Mouse (Mus musculus) myocyte (in vitro differentiated cells): ENCODE results near the gene Btbd2. TPM values are rescaled to one million over a fixed set of nuclear protein-coding genes. Genes with fewer than 3 reads are reported as not detected.

Experiments
- H3K27me3 ChIP-seq: one replicate; pipeline ENCODE4 v1.6.1; 2011; ENCODE audit not compliant: control insufficient read depth, insufficient read depth, insufficient read length
- H3K36me3 ChIP-seq: one replicate; pipeline ENCODE4 v1.6.1; 2011; ENCODE audit not compliant: control insufficient read depth, insufficient read depth
- H3K4me2 ChIP-seq: one replicate; pipeline ENCODE4 v1.6.1; 2011; ENCODE audit warnings: low read depth, control low read depth
- H3K4me3 ChIP-seq: one replicate; pipeline ENCODE4 v1.5.1; 2011; ENCODE audit warnings: mild to moderate bottlenecking, control low read depth, moderate library complexity
- H3K79me2 ChIP-seq: one replicate; pipeline ENCODE4 v1.6.1; 2011; ENCODE audit not compliant: control insufficient read depth, insufficient read depth
- H3ac ChIP-seq: one replicate; pipeline ENCODE4 v1.6.1; 2011; ENCODE audit not compliant: control insufficient read depth, insufficient read length
- CEBPB ChIP-seq: IDR thresholded peaks from 2 replicates; pipeline ENCODE4 v1.6.1; 2011; ENCODE audit warnings: mild to moderate bottlenecking, moderate library complexity; ENCODE audit not compliant: poor library complexity, insufficient read depth, severe bottlenecking
- E2F4 ChIP-seq: IDR thresholded peaks from one replicate; pipeline ENCODE4 v1.6.1; 2011; ENCODE audit warnings: mild to moderate bottlenecking, control low read depth, moderate library complexity; ENCODE audit not compliant: insufficient read depth
- MAX ChIP-seq: IDR thresholded peaks from one replicate; pipeline ENCODE4 v1.6.1; 2011; ENCODE audit warnings: low read depth, mild to moderate bottlenecking, control low read depth
- MYOD1 ChIP-seq, 3 experiments: IDR thresholded peaks; one replicate each; pipeline ENCODE4 v1.6.1; 2011; ENCODE audit warnings: control low read depth in 2 of 3, low read depth in 2 of 3, mild to moderate bottlenecking in 2 of 3, moderate library complexity in 1 of 3; ENCODE audit not compliant: insufficient read length in 2 of 3, control insufficient read depth in 1 of 3
- MYOG ChIP-seq, 3 experiments: IDR thresholded peaks; one replicate each; pipeline ENCODE4 v1.6.1; 2011; ENCODE audit warnings: control low read depth in 2 of 3, low read depth in 2 of 3, mild to moderate bottlenecking in 2 of 3; ENCODE audit not compliant: insufficient read length in 2 of 3, control insufficient read depth in 1 of 3, insufficient read depth in 1 of 3
- POLR2A ChIP-seq: IDR thresholded peaks from one replicate; pipeline ENCODE4 v1.6.1; 2011; ENCODE audit warnings: low read depth, mild to moderate bottlenecking, control low read depth, moderate library complexity; ENCODE audit not compliant: insufficient read length
- POLR2AphosphoS2 ChIP-seq: IDR thresholded peaks from one replicate; pipeline ENCODE4 v1.6.1; 2011; ENCODE audit warnings: low read depth, control low read depth; ENCODE audit not compliant: insufficient read length
- REST ChIP-seq: IDR thresholded peaks from one replicate; pipeline ENCODE4 v1.6.1; 2011; ENCODE audit warnings: mild to moderate bottlenecking, control low read depth, moderate library complexity; ENCODE audit not compliant: insufficient read depth, insufficient read length
- SRF ChIP-seq: IDR thresholded peaks from one replicate; pipeline ENCODE4 v1.6.1; 2011; ENCODE audit warnings: low read depth; ENCODE audit not compliant: control insufficient read depth, insufficient read length
- TCF12 ChIP-seq: IDR thresholded peaks from one replicate; pipeline ENCODE4 v1.6.1; 2011; ENCODE audit warnings: mild to moderate bottlenecking, control low read depth; ENCODE audit not compliant: poor library complexity, insufficient read depth, severe bottlenecking
- TCF3 ChIP-seq: IDR thresholded peaks from one replicate; pipeline ENCODE4 v1.6.1; 2011; ENCODE audit warnings: low read depth, control low read depth; ENCODE audit not compliant: insufficient read length
- USF1 ChIP-seq: IDR thresholded peaks from one replicate; pipeline ENCODE4 v1.6.1; 2011; ENCODE audit warnings: low read depth, mild to moderate bottlenecking, control low read depth, moderate library complexity
- polyA plus RNA-seq: library from polyadenylated mRNA; unstranded; fragments of >200 nt; fragmentation: generic; extraction: Trizol; gene quantifications from one replicate; pipeline ENCODE4 v1.2.1, GENCODE M21; 2012; ENCODE audit warnings: missing spikeins

Gene Btbd2
- polyA plus RNA-seq, 1 experiment = 55.9 TPM

- Histone ChIP-seq H3ac (peak overlapping the region; percentile 50), H3K79me2 (peaks cover 41% of the 10 kb centered on the region), H3K27me3 (no peaks in the 10 kb centered on the region), H3K4me3 (peak overlapping the region; percentile 62), H3K36me3 (peaks cover 11% of the 10 kb centered on the region), H3K4me2 (peak overlapping the region; percentile 78)
- TF ChIP-seq E2F4 (no peak), USF1 (no peak), MYOD1 (IDR thresholded peaks at IDR 0.05; ENCODE audit: control insufficient read depth in 1 of 3, insufficient read length in 2 of 3, low read depth in 2 of 3) (no peak), SRF (no peak), TCF3 (no peak), CEBPB (no peak), MYOG (IDR thresholded peaks at IDR 0.05; ENCODE audit: control insufficient read depth in 1 of 3, insufficient read depth in 1 of 3, insufficient read length in 2 of 3, low read depth in 2 of 3) (no peak), POLR2AphosphoS2 (no peak), POLR2A (no peak), MAX (no peak), REST (no peak), TCF12 (no peak)
Observed at GRCm38 (mm10) chr10:80674851-80675404, 18.1 kb upstream of the Btbd2 start.

GRCm38 (mm10) chr10:80674161-80674711, 17.4 kb upstream of the Btbd2 start:
- Histone ChIP-seq H3ac (peak overlapping the region; percentile 50), H3K4me3 (peak overlapping the region; percentile 62), H3K27me3 (no peaks in the 10 kb centered on the region), H3K79me2 (peaks cover 41% of the 10 kb centered on the region), H3K36me3 (peaks cover 11% of the 10 kb centered on the region), H3K4me2 (peak overlapping the region; percentile 78)
- TF ChIP-seq POLR2AphosphoS2 (peak; percentile 19), MYOG (IDR thresholded peaks at IDR 0.05; ENCODE audit: control insufficient read depth in 1 of 3, insufficient read depth in 1 of 3, insufficient read length in 2 of 3, low read depth in 2 of 3) (peak in 1 of 3 experiments; percentile 12), TCF3 (no peak)

- TF ChIP-seq TCF12 (no peak), USF1 (no peak), MAX (no peak), CEBPB (no peak), MYOG (IDR thresholded peaks at IDR 0.05; ENCODE audit: control insufficient read depth in 1 of 3, insufficient read depth in 1 of 3, insufficient read length in 2 of 3, low read depth in 2 of 3) (no peak), MYOD1 (IDR thresholded peaks at IDR 0.05; ENCODE audit: control insufficient read depth in 1 of 3, insufficient read length in 2 of 3, low read depth in 2 of 3) (no peak), POLR2A (no peak), TCF3 (no peak), SRF (no peak), POLR2AphosphoS2 (no peak), REST (no peak), E2F4 (no peak)
- peaks cover 11% of the 10 kb centered on the region for H3K36me3 ChIP-seq
- peak overlapping the region; percentile 62 for H3K4me3 ChIP-seq
Observed at GRCm38 (mm10) chr10:80673690-80674089, 16.8 kb upstream of the Btbd2 start.

GRCm38 (mm10) chr10:80671936-80672690, 15.2 kb upstream of the Btbd2 start:
- Histone ChIP-seq H3K27me3 (no peaks in the 10 kb centered on the region), H3K36me3 (peaks cover 11% of the 10 kb centered on the region), H3ac (no peak overlapping the region), H3K4me3 (no peak overlapping the region), H3K4me2 (peak overlapping the region; percentile 78), H3K79me2 (peaks cover 41% of the 10 kb centered on the region)
- TF ChIP-seq SRF (no peak), E2F4 (no peak), MYOG (IDR thresholded peaks at IDR 0.05; ENCODE audit: control insufficient read depth in 1 of 3, insufficient read depth in 1 of 3, insufficient read length in 2 of 3, low read depth in 2 of 3) (peak in 1 of 3 experiments; percentile 81), POLR2A (peak; percentile 26), POLR2AphosphoS2 (no peak), CEBPB (no peak), MYOD1 (IDR thresholded peaks at IDR 0.05; ENCODE audit: control insufficient read depth in 1 of 3, insufficient read length in 2 of 3, low read depth in 2 of 3) (peak in 1 of 3 experiments; percentile 81)

More at GRCm38 (mm10) chr10:80673690-80674089, 16.8 kb upstream of the Btbd2 start:
- H3K79me2 ChIP-seq = peaks cover 41% of the 10 kb centered on the region
- peak overlapping the region; percentile 78 for H3K4me2 ChIP-seq
- no peaks in the 10 kb centered on the region for H3K27me3 ChIP-seq
- H3ac ChIP-seq = peak overlapping the region; percentile 50

- H3ac ChIP-seq = no peak overlapping the region
- H3K4me2 ChIP-seq = peak overlapping the region; percentile 78
- no peaks in the 10 kb centered on the region for H3K27me3 ChIP-seq
- H3K4me3 ChIP-seq = no peak overlapping the region
- peaks cover 41% of the 10 kb centered on the region for H3K79me2 ChIP-seq
- peak in 1 of 3 experiments; percentile 40 for TF ChIP-seq MYOD1 (IDR thresholded peaks at IDR 0.05; ENCODE audit: control insufficient read depth in 1 of 3, insufficient read length in 2 of 3, low read depth in 2 of 3)
- TF ChIP-seq TCF12 = no peak
- peak in 1 of 3 experiments; percentile 15 for TF ChIP-seq MYOG (IDR thresholded peaks at IDR 0.05; ENCODE audit: control insufficient read depth in 1 of 3, insufficient read depth in 1 of 3, insufficient read length in 2 of 3, low read depth in 2 of 3)
- no peak for TF ChIP-seq USF1
- no peak for TF ChIP-seq CEBPB
- peaks cover 11% of the 10 kb centered on the region for H3K36me3 ChIP-seq
Observed at GRCm38 (mm10) chr10:80671251-80671650, 14.4 kb upstream of the Btbd2 start.
